Mouse (Mus musculus): Measurements from ENCODE around the gene Stpg3. TPM values are rescaled to one million over a fixed set of nuclear protein-coding genes. Genes with fewer than 3 reads are reported as not detected.
A peak's percentile ranks its signal among the peaks of the same experiment; 100 is the strongest.

The Stpg3 gene
- polyA plus RNA-seq, 1 experiment from 2014 or later = not detected

- H3K4me2 ChIP-seq (ENCODE audit: low read depth, low read length) = no peak overlapping the region
- WGBS (ENCODE audit: insufficient replicate concordance) = 57% methylated on average over 4 of the region's 4 CpGs
- peaks cover 75% of the 10 kb centered on the region for H3K36me3 ChIP-seq (replicated peaks; ENCODE audit: insufficient read depth, low read length)
- H3K9me3 ChIP-seq (ENCODE audit: low read length) = no peaks in the 10 kb centered on the region
- no peaks in the 10 kb centered on the region for H3K27me3 ChIP-seq (ENCODE audit: insufficient read depth, low read length)
- no peaks in the 10 kb centered on the region for H3K4me1 ChIP-seq (ENCODE audit: insufficient read depth)
- H3K27ac ChIP-seq (ENCODE audit: low read depth) = no peak overlapping the region
- ATAC-seq (peak; percentile 54), DNase-seq (peak; percentile 53)
- no peak overlapping the region for H3K9ac ChIP-seq (replicated peaks)
- H3K4me3 ChIP-seq (ENCODE audit: low read depth, low read length) = no peak overlapping the region
- TF ChIP-seq EP300 (IDR thresholded peaks at IDR 0.05; ENCODE audit: low read depth) (no peak), CTCF (IDR thresholded peaks at IDR 0.05; ENCODE audit: low read depth) (peak; percentile 49)
These were observed 10.7 kb downstream of the Stpg3 start for GRCm38 (mm10) chr2:25203631-25204214.

GRCm38 (mm10) chr2:25200631-25201030 lies 13.8 kb downstream of the Stpg3 start:
- WGBS (ENCODE audit: insufficient replicate concordance) = 83% methylated on average over 2 of the region's 2 CpGs
- DNase-seq (no peak), ATAC-seq (no peak)
- Histone ChIP-seq H3K4me2 (ENCODE audit: low read depth, low read length) (no peak overlapping the region), H3K27ac (ENCODE audit: low read depth) (no peak overlapping the region), H3K4me1 (ENCODE audit: insufficient read depth) (peaks cover 14% of the 10 kb centered on the region), H3K9me3 (ENCODE audit: low read length) (no peaks in the 10 kb centered on the region), H3K36me3 (replicated peaks; ENCODE audit: insufficient read depth, low read length) (peaks cover 54% of the 10 kb centered on the region), H3K27me3 (ENCODE audit: insufficient read depth, low read length) (no peaks in the 10 kb centered on the region), H3K4me3 (ENCODE audit: low read depth, low read length) (no peak overlapping the region), H3K9ac (replicated peaks) (no peak overlapping the region)
- TF ChIP-seq EP300 (IDR thresholded peaks at IDR 0.05; ENCODE audit: low read depth) = no peak
- TF ChIP-seq CTCF (IDR thresholded peaks at IDR 0.05; ENCODE audit: low read depth) = no peak

GRCm38 (mm10) chr2:25197946-25198345 lies 16.5 kb downstream of the Stpg3 start:
- ATAC-seq = no peak
- Histone ChIP-seq H3K27ac (ENCODE audit: low read depth) (no peak overlapping the region; the same call in 1 of the 2 replicates), H3K9ac (replicated peaks) (no peak overlapping the region), H3K36me3 (replicated peaks; ENCODE audit: insufficient read depth, low read length) (peaks cover 34% of the 10 kb centered on the region), H3K27me3 (ENCODE audit: insufficient read depth, low read length) (no peaks in the 10 kb centered on the region), H3K9me3 (ENCODE audit: low read length) (no peaks in the 10 kb centered on the region), H3K4me2 (ENCODE audit: low read depth, low read length) (no peak overlapping the region), H3K4me1 (ENCODE audit: insufficient read depth) (peaks cover 36% of the 10 kb centered on the region), H3K4me3 (ENCODE audit: low read depth, low read length) (no peak overlapping the region)
- TF ChIP-seq EP300 (IDR thresholded peaks at IDR 0.05; ENCODE audit: low read depth) (no peak), CTCF (IDR thresholded peaks at IDR 0.05; ENCODE audit: low read depth) (no peak)
- DNase-seq = no peak

- peak overlapping the region; percentile 52 for H3K9ac ChIP-seq (replicated peaks)
- 0 out of 2 replicates have a peak overlapping the region, but pooled peaks have one; percentile 50 for H3K4me3 ChIP-seq (ENCODE audit: low read depth, low read length)
- H3K4me2 ChIP-seq (ENCODE audit: low read depth, low read length) = peak overlapping the region; percentile 83
- no peaks in the 10 kb centered on the region for H3K27me3 ChIP-seq (ENCODE audit: insufficient read depth, low read length)
- H3K4me1 ChIP-seq (ENCODE audit: insufficient read depth) = peaks cover 36% of the 10 kb centered on the region
- ATAC-seq = no peak
- no peak for DNase-seq
- 21% methylated on average over 2 of the region's 2 CpGs for WGBS (ENCODE audit: insufficient replicate concordance)
- H3K36me3 ChIP-seq (replicated peaks; ENCODE audit: insufficient read depth, low read length) = peaks cover 28% of the 10 kb centered on the region
- TF ChIP-seq EP300 (IDR thresholded peaks at IDR 0.05; ENCODE audit: low read depth) (no peak), CTCF (IDR thresholded peaks at IDR 0.05; ENCODE audit: low read depth) (no peak)
- peak overlapping the region; percentile 93 for H3K27ac ChIP-seq (ENCODE audit: low read depth)
- no peaks in the 10 kb centered on the region for H3K9me3 ChIP-seq (ENCODE audit: low read length)
These were observed 17.2 kb downstream of the Stpg3 start for GRCm38 (mm10) chr2:25197191-25197590.

- DNase-seq (peak; percentile 77), ATAC-seq (peak; percentile 66)
- TF ChIP-seq EP300 (IDR thresholded peaks at IDR 0.05; ENCODE audit: low read depth) = no peak
- peak; percentile 21; the same call in 1 of the 2 replicates for TF ChIP-seq CTCF (IDR thresholded peaks at IDR 0.05; ENCODE audit: low read depth)
- peaks cover 36% of the 10 kb centered on the region for H3K4me1 ChIP-seq (ENCODE audit: insufficient read depth)
- H3K4me3 ChIP-seq (ENCODE audit: low read depth, low read length) = peak within 1 kb of the TSS; percentile 50
- H3K27me3 ChIP-seq (ENCODE audit: insufficient read depth, low read length) = no peaks in the 10 kb centered on the region
- H3K27ac ChIP-seq (ENCODE audit: low read depth) = peak within 1 kb of the TSS; percentile 93
- peak within 1 kb of the TSS; percentile 52 for H3K9ac ChIP-seq (replicated peaks)
- peaks cover 27% of the 10 kb centered on the region for H3K36me3 ChIP-seq (replicated peaks; ENCODE audit: insufficient read depth, low read length)
- H3K9me3 ChIP-seq (ENCODE audit: low read length) = no peaks in the 10 kb centered on the region
- 7% methylated on average over 8 of the region's 8 CpGs for WGBS (ENCODE audit: insufficient replicate concordance)
- peak within 1 kb of the TSS; percentile 83 for H3K4me2 ChIP-seq (ENCODE audit: low read depth, low read length)
These were observed 18.1 kb downstream of the Stpg3 start, which contains the start of gene Tor4a for GRCm38 (mm10) chr2:25196172-25196954. Gene Tor4a, minus strand, starts transcription at chr2:25196886.

Measured in liver, postnatal 0 days (tissue).